Comparison of ENCODE assay signal across 23 mouse cellular contexts in the genomic region with DNA sequence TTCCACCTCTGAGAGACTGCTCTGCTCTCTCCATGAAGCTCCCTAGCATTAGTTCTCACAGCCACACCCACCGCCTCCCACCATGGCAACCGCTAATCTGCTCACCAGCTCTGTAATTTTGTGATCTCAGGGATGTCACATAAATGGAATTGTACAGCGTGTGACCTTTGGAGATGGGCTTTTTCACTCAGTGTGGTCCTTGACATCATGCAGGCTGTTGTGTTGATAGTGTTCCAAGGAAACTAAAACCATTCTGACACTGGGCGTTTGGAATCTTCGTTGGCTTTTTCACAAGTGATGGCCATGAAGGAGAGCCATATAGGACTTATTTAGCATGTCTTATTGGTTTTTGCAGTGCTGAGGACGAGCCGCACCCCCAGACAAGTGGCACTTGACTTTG. TPM values are rescaled to one million over a fixed set of nuclear protein-coding genes. Genes with fewer than 3 reads are reported as not detected.
DNase-seq lines count a peak whose midpoint lies in the region; ATAC-seq and TF ChIP-seq lines count a peak whose summit lies in the region.
"Had no signal": no experiment of that assay in that cellular context is flagged by ENCODE, and none has a peak within 500 bp of the region (broad histone marks: within the 10 kb centered on the region; RNA-seq: fewer than 3 reads in every experiment).

No protein-coding gene starts in this region.

- H3K36me3 ChIP-seq in forebrain, embryonic 15.5 days, result no peaks in the 10 kb centered on the region
- H3K36me3 ChIP-seq in forebrain, embryonic 16.5 days (ENCODE audit: control insufficient read depth, insufficient read depth), result no peaks in the 10 kb centered on the region
- no peaks in the 10 kb centered on the region for H3K36me3 ChIP-seq in midbrain, embryonic 11.5 days (ENCODE audit: control insufficient read depth, insufficient read depth, low read length)
- H3K36me3 ChIP-seq in midbrain, postnatal 0 days (ENCODE audit: insufficient read depth, low read length), result 0 out of 2 replicates have a peak, but pooled peaks cover 3% of the 10 kb centered on the region

- H3K27ac ChIP-seq in forebrain, embryonic 15.5 days (replicated peaks), result 0 out of 2 replicates have a peak overlapping the region, but pooled peaks have one; percentile 36
- no peak overlapping the region for H3K27ac ChIP-seq in forebrain, embryonic 16.5 days (ENCODE audit: low read length)
- no peak overlapping the region for H3K27ac ChIP-seq in midbrain, embryonic 11.5 days (ENCODE audit: low read depth, low read length)
- H3K27ac ChIP-seq in midbrain, postnatal 0 days (ENCODE audit: low read depth, low read length), result no peak overlapping the region
- H3K27ac ChIP-seq in olfactory bulb, adult 2 months (ENCODE audit: insufficient read depth, low read depth, low read length), result peak overlapping the region; percentile 50
- H3K27ac ChIP-seq: hindbrain, embryonic 10.5 days; limb, embryonic 10.5 days; lung, embryonic 15.5 days; midbrain, embryonic 12.5 days; neural tube, embryonic 13.5 days had no signal

- TF ChIP-seq POLR2A in olfactory bulb, adult 2 months (IDR thresholded peaks at IDR 0.05; ENCODE audit: insufficient read depth, low read depth, low read length), result no peak

- DNase-seq in adrenal gland, adult 8-10 months, result peak; percentile 8
- no peak for DNase-seq in adrenal gland, postnatal 4 days (ENCODE audit: low spot score in 2 of 2)
- peak; percentile 85 for DNase-seq in midbrain, embryonic 11.5 days (ENCODE audit: low spot score, missing footprints)
- no peak for DNase-seq in midbrain, postnatal 0 days (ENCODE audit: low spot score)
- DNase-seq in embryo, embryonic 11 days, result no peak
- DNase-seq: cerebellum, postnatal 14 days; gastrocnemius, postnatal 25 days; kidney, adult 8-10 months; kidney, postnatal 25 days; layer of hippocampus, adult 9-11 months; right cerebral cortex, postnatal 25 days; thymus, postnatal 4 days had no signal

- H3K4me3 ChIP-seq in forebrain, embryonic 15.5 days, result no peak overlapping the region
- no peak overlapping the region for H3K4me3 ChIP-seq in forebrain, embryonic 16.5 days (replicated peaks; ENCODE audit: low read length)
- no peak overlapping the region for H3K4me3 ChIP-seq in midbrain, embryonic 11.5 days (ENCODE audit: low read depth, low read length)
- H3K4me3 ChIP-seq in midbrain, postnatal 0 days (ENCODE audit: low read depth, low read length), result no peak overlapping the region
- no peak overlapping the region for H3K4me3 ChIP-seq in olfactory bulb, adult 2 months (ENCODE audit: insufficient read depth, low read depth, low read length)
- H3K4me3 ChIP-seq: hindbrain, embryonic 10.5 days; limb, embryonic 10.5 days; lung, embryonic 15.5 days; midbrain, embryonic 12.5 days; neural tube, embryonic 13.5 days had no signal

- no peak for TF ChIP-seq CTCF in midbrain, postnatal 0 days (IDR thresholded peaks at IDR 0.05)
- no peak for TF ChIP-seq CTCF in olfactory bulb, adult 2 months (IDR thresholded peaks at IDR 0.05; ENCODE audit: insufficient read depth, low read depth, low read length)

- H3K4me1 ChIP-seq in forebrain, embryonic 15.5 days, result peaks cover 43% of the 10 kb centered on the region
- H3K4me1 ChIP-seq in forebrain, embryonic 16.5 days (replicated peaks; ENCODE audit: control insufficient read depth, insufficient read depth, low read length), result peaks cover 28% of the 10 kb centered on the region
- H3K4me1 ChIP-seq in midbrain, embryonic 11.5 days (ENCODE audit: control insufficient read depth, insufficient read depth, low read length), result peaks cover 13% of the 10 kb centered on the region
- H3K4me1 ChIP-seq in midbrain, postnatal 0 days (ENCODE audit: insufficient read depth, low read length), result peaks cover 7% of the 10 kb centered on the region; the same call in 1 of the 2 replicates
- peaks cover 18% of the 10 kb centered on the region for H3K4me1 ChIP-seq in olfactory bulb, adult 2 months (ENCODE audit: control insufficient read depth, insufficient read depth, low read length)

- H3K9ac ChIP-seq in forebrain, embryonic 15.5 days (replicated peaks), result no peak overlapping the region
- H3K9ac ChIP-seq in forebrain, embryonic 16.5 days (replicated peaks; ENCODE audit: low read depth, low read length), result no peak overlapping the region
- H3K9ac ChIP-seq in midbrain, embryonic 11.5 days (ENCODE audit: low read length), result no peak overlapping the region
- H3K9ac ChIP-seq in midbrain, postnatal 0 days (replicated peaks; ENCODE audit: low read length, poor library complexity, severe bottlenecking), result no peak overlapping the region
- H3K9ac ChIP-seq: lung, embryonic 15.5 days; midbrain, embryonic 12.5 days; neural tube, embryonic 13.5 days had no signal

- H3K4me2 ChIP-seq in forebrain, embryonic 15.5 days (replicated peaks), result no peak overlapping the region
- no peak overlapping the region for H3K4me2 ChIP-seq in forebrain, embryonic 16.5 days (ENCODE audit: low read length)
- H3K4me2 ChIP-seq in midbrain, embryonic 11.5 days, result no peak overlapping the region
- H3K4me2 ChIP-seq in midbrain, postnatal 0 days (ENCODE audit: low read depth, low read length, poor library complexity, severe bottlenecking), result no peak overlapping the region
- H3K4me2 ChIP-seq: liver, embryonic 11.5 days; lung, embryonic 15.5 days; midbrain, embryonic 12.5 days; neural tube, embryonic 13.5 days had no signal

- no peaks in the 10 kb centered on the region for H3K9me3 ChIP-seq in forebrain, embryonic 15.5 days
- H3K9me3 ChIP-seq in forebrain, embryonic 16.5 days (ENCODE audit: control insufficient read depth, low read length), result no peaks in the 10 kb centered on the region
- H3K9me3 ChIP-seq in midbrain, embryonic 11.5 days (ENCODE audit: control insufficient read depth, low read length), result no peaks in the 10 kb centered on the region
- no peaks in the 10 kb centered on the region for H3K9me3 ChIP-seq in midbrain, postnatal 0 days (ENCODE audit: low read length)
- H3K9me3 ChIP-seq: hindbrain, embryonic 10.5 days; limb, embryonic 10.5 days; lung, embryonic 15.5 days; midbrain, embryonic 12.5 days; neural tube, embryonic 13.5 days had no signal

- ATAC-seq in forebrain, embryonic 15.5 days (replicated peaks), result no peak
- ATAC-seq in forebrain, embryonic 16.5 days, result no peak
- no peak for ATAC-seq in midbrain, embryonic 11.5 days (ENCODE audit: low FRiP score)
- ATAC-seq in midbrain, postnatal 0 days (ENCODE audit: low FRiP score), result no peak
- ATAC-seq: CD4-positive, CD25-positive, alpha-beta regulatory T cell, adult 4 months; forebrain, embryonic 14.5 days had no signal

- H3K27me3 ChIP-seq in forebrain, embryonic 15.5 days, result no peaks in the 10 kb centered on the region
- H3K27me3 ChIP-seq in forebrain, embryonic 16.5 days (replicated peaks; ENCODE audit: control insufficient read depth, insufficient read depth, low read length), result no peaks in the 10 kb centered on the region
- H3K27me3 ChIP-seq in midbrain, embryonic 11.5 days (ENCODE audit: control insufficient read depth, insufficient read depth, low read length), result no peaks in the 10 kb centered on the region
- H3K27me3 ChIP-seq in midbrain, postnatal 0 days (ENCODE audit: insufficient read depth, low read length), result no peaks in the 10 kb centered on the region
- H3K27me3 ChIP-seq: lung, embryonic 15.5 days; midbrain, embryonic 12.5 days; neural tube, embryonic 13.5 days had no signal

- WGBS in forebrain, embryonic 15.5 days, result 75% methylated on average over 7 of the region's 7 CpGs
- WGBS in forebrain, embryonic 16.5 days, result 75% methylated on average over 7 of the region's 7 CpGs
- 68% methylated on average over 7 of the region's 7 CpGs for WGBS in midbrain, embryonic 11.5 days
- 65% methylated on average over 7 of the region's 7 CpGs for WGBS in midbrain, postnatal 0 days
- WGBS in olfactory bulb, adult 2 months, result 30% methylated on average over 7 of the region's 7 CpGs

RNA-seq across cellular contexts. Expression of a gene that starts 4.6 kb away (rescaled TPM):
- 10 to 100 TPM; 54.9 to 79.7 (median 66.5) TPM for total RNA-seq in adrenal gland, adult 8-10 months (2022)
- 10 to 100 TPM; 75.6 to 81.5 TPM for total RNA-seq in adrenal gland, postnatal 4 days (2021)
- polyA plus RNA-seq in forebrain, embryonic 15.5 days (2015; fragmentation: Nextera tagmentation; extraction: Ambion mirVana), result 106 and 110 TPM in 2 replicates
- polyA plus RNA-seq in forebrain, embryonic 16.5 days (2015; fragmentation: Nextera tagmentation; extraction: Ambion mirVana), result 123 TPM in 2 replicates
- 76.6 and 81.1 TPM in 2 replicates for polyA plus RNA-seq in midbrain, embryonic 11.5 days (2014; fragmentation: Nextera tagmentation; extraction: Ambion mirVana)
- total RNA-seq in midbrain, postnatal 0 days (2014; rRNA removed), result 203 and 220 TPM in 2 replicates
- polyA plus RNA-seq in midbrain, postnatal 0 days (2015; fragmentation: Nextera tagmentation; extraction: Ambion mirVana), result 129 TPM in 2 replicates
- polyA plus RNA-seq in olfactory bulb, adult 2 months (2012; ENCODE audit: insufficient read depth, insufficient read length, low replicate concordance, missing spikeins), result not detected in 2 replicates

RNA-seq across cellular contexts. Expression of a gene that starts 26.9 kb away (rescaled TPM):
- total RNA-seq in adrenal gland, adult 8-10 months (2022), result 10 to 100 TPM; 57.5 to 69.9 (median 62.5) TPM
- total RNA-seq in adrenal gland, postnatal 4 days (2021), result 10 to 100 TPM; 42.4 to 49.2 TPM
- polyA plus RNA-seq in forebrain, embryonic 15.5 days (2015; fragmentation: Nextera tagmentation; extraction: Ambion mirVana), result 32.2 and 33.7 TPM in 2 replicates
- polyA plus RNA-seq in forebrain, embryonic 16.5 days (2015; fragmentation: Nextera tagmentation; extraction: Ambion mirVana), result 31.2 and 35.6 TPM in 2 replicates
- 23.3 and 26.4 TPM in 2 replicates for polyA plus RNA-seq in midbrain, embryonic 11.5 days (2014; fragmentation: Nextera tagmentation; extraction: Ambion mirVana)
- total RNA-seq in midbrain, postnatal 0 days (2014; rRNA removed), result 35.4 and 42.8 TPM in 2 replicates
- polyA plus RNA-seq in midbrain, postnatal 0 days (2015; fragmentation: Nextera tagmentation; extraction: Ambion mirVana), result 47.5 and 55.4 TPM in 2 replicates
- polyA plus RNA-seq in olfactory bulb, adult 2 months (2012; ENCODE audit: insufficient read depth, insufficient read length, low replicate concordance, missing spikeins), result not detected in 2 replicates

Comparison
In these comparisons a context has a peak if more than half of its experiments do, and no peak if none do; other contexts are left out.
1. DNase-seq: peak in adrenal gland, adult 8-10 months (single experiment) and midbrain, embryonic 11.5 days (single experiment); none in adrenal gland, postnatal 4 days (0 of 2), midbrain, postnatal 0 days (single experiment) and embryo, embryonic 11 days (single experiment).
2. H3K27ac ChIP-seq: peak in forebrain, embryonic 15.5 days (single experiment) and olfactory bulb, adult 2 months (single experiment); none in forebrain, embryonic 16.5 days (single experiment), midbrain, embryonic 11.5 days (single experiment) and midbrain, postnatal 0 days (single experiment).